Mouse (Mus musculus) kidney, postnatal 10 days (tissue): ENCODE data around the gene Chn2.

ENCODE experiments used
- DNase-seq: peaks from one replicate; pipeline ENCODE4 v3.0.0; 2021; ENCODE audit warnings: mixed read lengths

The Chn2 gene

GRCm38 (mm10) chr6:54043536-54043935 is 4.2 kb downstream of the Chn2 start:
- no peak for DNase-seq

GRCm38 (mm10) chr6:54045748-54046721 is 6.7 kb downstream of the Chn2 start:
- no peak for DNase-seq

- no peak for DNase-seq
Measured at GRCm38 (mm10) chr6:54046884-54047747, 7.8 kb downstream of the Chn2 start.

- no peak for DNase-seq
Measured at GRCm38 (mm10) chr6:54048768-54049167, 9.4 kb downstream of the Chn2 start.

GRCm38 (mm10) chr6:54051173-54051572 is 11.8 kb downstream of the Chn2 start:
- DNase-seq: peak; percentile 51

- DNase-seq: no peak
Measured at GRCm38 (mm10) chr6:54052124-54052523, 12.8 kb downstream of the Chn2 start.

- no peak for DNase-seq
Measured at GRCm38 (mm10) chr6:54052666-54053065, 13.3 kb downstream of the Chn2 start.

- no peak for DNase-seq
Measured at GRCm38 (mm10) chr6:54053316-54053715, 14.0 kb downstream of the Chn2 start.

- no peak for DNase-seq
Measured at GRCm38 (mm10) chr6:54055387-54055786, 16.0 kb downstream of the Chn2 start.

- no peak for DNase-seq
Measured at GRCm38 (mm10) chr6:54056548-54057532, 17.5 kb downstream of the Chn2 start.

- no peak for DNase-seq
Measured at GRCm38 (mm10) chr6:54057661-54058060, 18.3 kb downstream of the Chn2 start.

- DNase-seq: peak; percentile 44
Measured at GRCm38 (mm10) chr6:54058837-54059236, 19.5 kb downstream of the Chn2 start.

GRCm38 (mm10) chr6:54060258-54060657 is 20.9 kb downstream of the Chn2 start:
- DNase-seq: no peak

- DNase-seq: no peak
Measured at GRCm38 (mm10) chr6:54061375-54061774, 22.0 kb downstream of the Chn2 start.

- DNase-seq: no peak
Measured at GRCm38 (mm10) chr6:54063878-54064277, 24.5 kb downstream of the Chn2 start.

- no peak for DNase-seq
Measured at GRCm38 (mm10) chr6:54067380-54067779, 28.0 kb downstream of the Chn2 start.

- DNase-seq: no peak
Measured at GRCm38 (mm10) chr6:54068882-54069281, 29.5 kb downstream of the Chn2 start.

- peak; percentile 83 for DNase-seq
Measured at GRCm38 (mm10) chr6:54070736-54071135, 31.4 kb downstream of the Chn2 start.

GRCm38 (mm10) chr6:54071478-54071877 is 32.1 kb downstream of the Chn2 start:
- DNase-seq: no peak

- DNase-seq: no peak
Measured at GRCm38 (mm10) chr6:54074454-54074853, 35.1 kb downstream of the Chn2 start.

- no peak for DNase-seq
Measured at GRCm38 (mm10) chr6:54075419-54075818, 36.1 kb downstream of the Chn2 start.

GRCm38 (mm10) chr6:54076625-54077024 is 37.3 kb downstream of the Chn2 start:
- no peak for DNase-seq
